Mouse (Mus musculus) C2C12 (cell line): ENCODE measurements around the gene Sgk1.
A peak's percentile ranks its signal among the peaks of the same experiment; 100 is the strongest.

ENCODE experiments used
- CEBPB ChIP-seq: IDR thresholded peaks from one replicate; pipeline ENCODE4 v1.6.1; 2011; ENCODE audit warnings: low read depth, mild to moderate bottlenecking, control low read depth, moderate library complexity
- CTCF ChIP-seq: IDR thresholded peaks from one replicate; pipeline ENCODE4 v1.5.1; 2011; ENCODE audit not compliant: control insufficient read depth, insufficient read depth, insufficient read length
- MAX ChIP-seq: IDR thresholded peaks from one replicate; pipeline ENCODE4 v1.6.1; 2011; ENCODE audit warnings: mild to moderate bottlenecking, control low read depth
- MYOD1 ChIP-seq: IDR thresholded peaks from one replicate; pipeline ENCODE4 v1.6.1; 2011; ENCODE audit warnings: low read depth; ENCODE audit not compliant: control insufficient read depth, insufficient read length
- USF1 ChIP-seq: IDR thresholded peaks from one replicate; pipeline ENCODE4 v1.6.1; 2011; ENCODE audit warnings: low read depth, mild to moderate bottlenecking, control low read depth, moderate library complexity

- TF ChIP-seq CTCF (no peak), MAX (peak; percentile 61), USF1 (no peak), CEBPB (peak; percentile 96), MYOD1 (no peak)
Measured at GRCm38 (mm10) chr10:21833757-21834156, 48.2 kb upstream of the Sgk1 start.
